Mouse (Mus musculus) spleen, adult 18-20 months (tissue): ENCODE results near the gene Hmx2.

ENCODE experiments used
- DNase-seq, 2 experiments: peaks; one replicate each; pipeline ENCODE4 v3.0.0; 2022; ENCODE audit warnings: mixed read lengths in 2 of 2

The Hmx2 gene

GRCm38 (mm10) chr7:131548473-131548872, at the start of gene Hmx2:
Gene Hmx2 (plus strand): TSS chr7:131548773.
- no peak for DNase-seq

- no peak for DNase-seq
These were observed 44.8 kb upstream of the Hmx2 start for GRCm38 (mm10) chr7:131503739-131504138.

- peak; percentile 46 to 79 for DNase-seq
These were observed 8.6 kb upstream of the Hmx2 start for GRCm38 (mm10) chr7:131539979-131540378.

- DNase-seq, result no peak
These were observed 7.1 kb upstream of the Hmx2 start for GRCm38 (mm10) chr7:131541184-131542114.

- DNase-seq, result no peak
These were observed 6.3 kb upstream of the Hmx2 start, which contains the start of gene Hmx3 for GRCm38 (mm10) chr7:131542115-131542871. Gene Hmx3 (plus strand): TSS chr7:131542867.

GRCm38 (mm10) chr7:131542872-131543622, 5.5 kb upstream of the Hmx2 start:
- peak in 1 of 2 experiments; percentile 7 for DNase-seq

GRCm38 (mm10) chr7:131543623-131544481, 4.7 kb upstream of the Hmx2 start:
- no peak for DNase-seq

- no peak for DNase-seq
These were observed 3.7 kb upstream of the Hmx2 start for GRCm38 (mm10) chr7:131544871-131545270.

GRCm38 (mm10) chr7:131545701-131546385, 2.7 kb upstream of the Hmx2 start:
- DNase-seq, result no peak

GRCm38 (mm10) chr7:131546423-131546822, 2.1 kb upstream of the Hmx2 start:
- DNase-seq, result no peak

- DNase-seq, result no peak
These were observed 1.1 kb upstream of the Hmx2 start for GRCm38 (mm10) chr7:131547481-131547880.

- no peak for DNase-seq
These were observed 2.9 kb downstream of the Hmx2 start for GRCm38 (mm10) chr7:131551471-131551870.

- DNase-seq, result no peak
These were observed 3.6 kb downstream of the Hmx2 start for GRCm38 (mm10) chr7:131551931-131552741.

GRCm38 (mm10) chr7:131552781-131553180, 4.2 kb downstream of the Hmx2 start:
- DNase-seq, result no peak

GRCm38 (mm10) chr7:131553771-131554175, 5.2 kb downstream of the Hmx2 start:
- DNase-seq, result peak; percentile 45 to 55

GRCm38 (mm10) chr7:131554341-131555180, 6.0 kb downstream of the Hmx2 start:
- DNase-seq, result peak in 1 of 2 experiments; percentile 7

- peak in 1 of 2 experiments; percentile 10 for DNase-seq
These were observed 6.9 kb downstream of the Hmx2 start for GRCm38 (mm10) chr7:131555301-131556081.

- DNase-seq, result no peak
These were observed 7.5 kb downstream of the Hmx2 start for GRCm38 (mm10) chr7:131556116-131556515.
